Mouse (Mus musculus) cerebellum, adult 8-10 months (tissue): ENCODE results near the gene Cstad.
A peak's percentile ranks its signal among the peaks of the same experiment; 100 is the strongest.

Experiments
- DNase-seq: peaks from one replicate; pipeline ENCODE4 v3.0.0; 2022

Cstad gene

GRCm38 (mm10) chr2:30594641-30595379 lies at the start of gene Cstad:
Gene Cstad, plus strand, starts transcription at chr2:30595040.
- DNase-seq: peak; percentile 78

GRCm38 (mm10) chr2:30545706-30546105 lies 49.1 kb upstream of the Cstad start:
- no peak for DNase-seq

- no peak for DNase-seq
Measured at GRCm38 (mm10) chr2:30546219-30546618, 48.6 kb upstream of the Cstad start.

GRCm38 (mm10) chr2:30547455-30548217 lies 47.2 kb upstream of the Cstad start:
- DNase-seq: no peak

- no peak for DNase-seq
Measured at GRCm38 (mm10) chr2:30551579-30551978, 43.3 kb upstream of the Cstad start.

- peak; percentile 64 for DNase-seq
Measured at GRCm38 (mm10) chr2:30553851-30554540, 40.8 kb upstream of the Cstad start.

- DNase-seq: no peak
Measured at GRCm38 (mm10) chr2:30555257-30555656, 39.6 kb upstream of the Cstad start.

GRCm38 (mm10) chr2:30556495-30556894 lies 38.3 kb upstream of the Cstad start:
- DNase-seq: no peak

GRCm38 (mm10) chr2:30559552-30559951 lies 35.3 kb upstream of the Cstad start:
- no peak for DNase-seq

- no peak for DNase-seq
Measured at GRCm38 (mm10) chr2:30562553-30562952, 32.3 kb upstream of the Cstad start.

- no peak for DNase-seq
Measured at GRCm38 (mm10) chr2:30571647-30572046, 23.2 kb upstream of the Cstad start.

- no peak for DNase-seq
Measured at GRCm38 (mm10) chr2:30573522-30573921, 21.3 kb upstream of the Cstad start.

GRCm38 (mm10) chr2:30577010-30577409 lies 17.8 kb upstream of the Cstad start:
- no peak for DNase-seq

GRCm38 (mm10) chr2:30578006-30578405 lies 16.8 kb upstream of the Cstad start:
- DNase-seq: no peak

- DNase-seq: no peak
Measured at GRCm38 (mm10) chr2:30587161-30587560, 7.7 kb upstream of the Cstad start.

GRCm38 (mm10) chr2:30587671-30588070 lies 7.2 kb upstream of the Cstad start:
- no peak for DNase-seq

GRCm38 (mm10) chr2:30588985-30589511 lies 5.8 kb upstream of the Cstad start:
- DNase-seq: no peak

- DNase-seq: no peak
Measured at GRCm38 (mm10) chr2:30589781-30590180, 5.1 kb upstream of the Cstad start.

- peak; percentile 59 for DNase-seq
Measured at GRCm38 (mm10) chr2:30590909-30591308, 3.9 kb upstream of the Cstad start.

- DNase-seq: no peak
Measured at GRCm38 (mm10) chr2:30592391-30592790, 2.4 kb upstream of the Cstad start.

GRCm38 (mm10) chr2:30592951-30593350 lies 1.9 kb upstream of the Cstad start:
- no peak for DNase-seq

- no peak for DNase-seq
Measured at GRCm38 (mm10) chr2:30593636-30594310, 1.1 kb upstream of the Cstad start.

GRCm38 (mm10) chr2:30595796-30596195 lies 956 bp downstream of the Cstad start:
- DNase-seq: no peak
